Mouse (Mus musculus) ES-E14 (cell line): ENCODE measurements around the gene Kirrel3.

Source experiments
- HCFC1 ChIP-seq: IDR thresholded peaks from 2 replicates; pipeline ENCODE4 v1.6.1; 2012; ENCODE audit warnings: low read length, inconsistent platforms, borderline replicate concordance; ENCODE audit not compliant: insufficient read depth
- MAFK ChIP-seq: IDR thresholded peaks from 2 replicates; pipeline ENCODE4 v1.6.1; 2014; ENCODE audit warnings: mild to moderate bottlenecking, low read depth, low read length, inconsistent platforms; ENCODE audit not compliant: insufficient read depth
- ZC3H11A ChIP-seq: IDR thresholded peaks from 2 replicates; pipeline ENCODE4 v1.6.1; 2012; ENCODE audit warnings: low read depth, mild to moderate bottlenecking, inconsistent platforms, low read length, borderline replicate concordance
- ZNF384 ChIP-seq: IDR thresholded peaks from 2 replicates; pipeline ENCODE4 v1.6.1; 2012; ENCODE audit warnings: low read depth, low read length, inconsistent platforms

GRCm38 (mm10) chr9:34965041-34965415 lies 479.3 kb downstream of the Kirrel3 start:
- no peak for TF ChIP-seq ZNF384
- no peak for TF ChIP-seq ZC3H11A
- no peak for TF ChIP-seq HCFC1
- TF ChIP-seq MAFK = no peak
